Mouse (Mus musculus): ENCODE measurements around the gene Znrf3. TPM values are rescaled to one million over a fixed set of nuclear protein-coding genes. Genes with fewer than 3 reads are reported as not detected.

Znrf3 gene
- total RNA-seq, 2 experiments from 2014 or later, result 20.2 to 24.1 TPM

- DNase-seq (ENCODE audit: low spot score in 2 of 2), result peak; percentile 38 to 69
- peak overlapping the region; percentile 84 for H3K27ac ChIP-seq
- TF ChIP-seq CTCF (conservative IDR thresholded peaks at IDR 0.05), result 0 out of 2 replicates have a peak, but pooled peaks have one; percentile 13
- peak overlapping the region; percentile 21 for H3K4me3 ChIP-seq
Measured at GRCm38 (mm10) chr11:5243812-5244748, 200.6 kb downstream of the Znrf3 start.

GRCm38 (mm10) chr11:5243208-5243607 is 201.4 kb downstream of the Znrf3 start:
- TF ChIP-seq CTCF (conservative IDR thresholded peaks at IDR 0.05), result no peak
- H3K4me3 ChIP-seq, result no peak overlapping the region

GRCm38 (mm10) chr11:5242158-5242557 is 202.5 kb downstream of the Znrf3 start:
- Histone ChIP-seq H3K4me3 (no peak overlapping the region), H3K27ac (no peak overlapping the region)
- no peak for TF ChIP-seq CTCF (conservative IDR thresholded peaks at IDR 0.05)
- DNase-seq (ENCODE audit: low spot score in 2 of 2), result no peak

More at GRCm38 (mm10) chr11:5243208-5243607, 201.4 kb downstream of the Znrf3 start:
- H3K27ac ChIP-seq, result peak overlapping the region; percentile 84
- no peak for DNase-seq (ENCODE audit: low spot score in 2 of 2)

GRCm38 (mm10) chr11:5239706-5240690 is 204.6 kb downstream of the Znrf3 start:
- no peak for TF ChIP-seq CTCF (conservative IDR thresholded peaks at IDR 0.05)
- Histone ChIP-seq H3K27ac (no peak overlapping the region), H3K4me3 (no peak overlapping the region)
- no peak for DNase-seq (ENCODE audit: low spot score in 2 of 2)

Other genes with a start within 250 kb of the Znrf3 start
- 10 to 100 TPM; 14.7 to 14.8 TPM for gene Kremen1, start 183.3 kb downstream of the Znrf3 start, total RNA-seq (2021)
- 10 to 100 TPM; 87.6 to 94.5 TPM for gene Xbp1, start 75.8 kb upstream of the Znrf3 start, total RNA-seq (2021)
- gene Ccdc117, start 97.3 kb upstream of the Znrf3 start, total RNA-seq (2021), result 10 to 100 TPM; 11.8 to 13.9 TPM
- not detected for gene Ankrd36, start 124.8 kb upstream of the Znrf3 start, total RNA-seq (2021)